Mouse (Mus musculus) kidney, postnatal 36 days (tissue): ENCODE data around the gene Snd1.
A peak's percentile ranks its signal among the peaks of the same experiment; 100 is the strongest.

Experiments used
- DNase-seq, 2 experiments: peaks; one replicate each; pipeline ENCODE4 v3.0.0; 2021 to 2022; ENCODE audit warnings: mixed read lengths in 2 of 2

The Snd1 gene

DNA sequence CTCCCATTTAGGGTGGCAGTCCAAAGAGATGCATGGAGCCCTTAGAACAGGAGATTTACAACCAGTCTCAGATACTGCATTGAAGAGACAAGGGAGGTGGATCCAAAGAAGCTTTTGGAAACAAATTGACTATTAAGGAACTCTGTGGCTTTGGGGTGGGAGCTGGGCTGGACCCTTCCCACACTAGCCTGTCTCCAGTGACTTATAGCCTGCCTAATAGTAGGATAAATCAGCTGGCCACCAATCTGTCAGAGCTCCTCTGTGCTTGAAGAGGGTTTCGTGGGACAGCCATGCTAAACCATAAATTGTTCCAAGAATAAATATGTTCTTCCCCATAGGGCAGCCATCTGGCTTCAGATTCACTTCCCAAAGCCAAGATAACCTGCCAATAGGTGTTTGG lies 400.4 kb downstream of the Snd1 start:
- no peak for DNase-seq

DNA sequence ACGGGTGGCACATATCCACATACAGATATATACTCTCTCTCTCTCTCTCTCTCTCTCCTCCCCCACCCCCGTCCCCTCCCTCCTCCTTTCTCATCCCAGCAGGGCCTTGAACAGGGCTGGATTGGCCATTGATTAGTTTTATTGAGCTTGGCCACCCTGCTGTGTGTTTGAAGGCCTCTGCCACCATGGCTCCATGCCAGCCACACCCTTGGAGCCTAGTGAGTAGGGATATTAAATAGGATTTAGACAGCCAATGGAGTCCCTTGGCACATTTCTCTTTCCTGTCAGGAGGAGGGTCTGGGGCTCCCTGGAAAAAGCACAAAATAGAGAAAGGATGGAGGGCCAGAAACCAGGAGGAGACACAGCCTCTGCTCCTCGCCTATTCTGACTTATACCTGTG lies 401.6 kb downstream of the Snd1 start:
- DNase-seq = no peak

DNA sequence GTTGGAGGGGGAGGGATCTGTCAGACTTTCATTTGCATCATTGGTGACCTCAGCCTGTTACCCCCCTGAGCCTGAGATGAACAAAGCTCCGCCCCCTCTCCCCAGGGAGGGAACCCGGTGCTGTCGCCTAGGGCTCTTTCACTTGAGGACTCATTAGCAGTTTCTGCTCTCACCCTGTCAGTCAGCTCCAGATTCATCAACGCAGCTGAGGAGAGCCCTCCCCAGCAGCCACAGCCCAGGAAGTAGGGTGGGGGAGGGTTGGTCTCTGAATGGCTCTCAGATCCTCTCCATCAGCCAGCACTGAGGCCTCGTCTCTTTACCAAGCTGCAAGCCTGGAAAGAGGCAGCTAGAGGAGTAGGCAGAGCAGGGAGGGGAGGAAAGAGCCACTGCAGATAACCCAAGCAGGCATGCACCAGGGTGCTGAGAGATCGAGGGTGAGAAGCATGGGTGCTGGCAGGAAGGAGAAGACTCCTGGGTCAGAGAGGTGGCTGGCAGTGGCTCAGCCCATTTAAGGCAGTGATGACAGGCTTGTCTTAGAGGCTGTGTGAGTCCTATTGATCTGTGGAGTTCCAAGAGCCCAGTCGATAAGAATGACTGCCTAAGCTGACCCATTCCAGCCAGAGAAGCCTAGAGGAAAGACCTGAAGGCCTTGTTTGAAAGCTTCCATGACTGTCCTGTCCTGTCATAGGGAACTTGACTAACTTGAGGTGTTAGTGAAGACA lies 403.2 kb downstream of the Snd1 start:
- no peak for DNase-seq

DNA sequence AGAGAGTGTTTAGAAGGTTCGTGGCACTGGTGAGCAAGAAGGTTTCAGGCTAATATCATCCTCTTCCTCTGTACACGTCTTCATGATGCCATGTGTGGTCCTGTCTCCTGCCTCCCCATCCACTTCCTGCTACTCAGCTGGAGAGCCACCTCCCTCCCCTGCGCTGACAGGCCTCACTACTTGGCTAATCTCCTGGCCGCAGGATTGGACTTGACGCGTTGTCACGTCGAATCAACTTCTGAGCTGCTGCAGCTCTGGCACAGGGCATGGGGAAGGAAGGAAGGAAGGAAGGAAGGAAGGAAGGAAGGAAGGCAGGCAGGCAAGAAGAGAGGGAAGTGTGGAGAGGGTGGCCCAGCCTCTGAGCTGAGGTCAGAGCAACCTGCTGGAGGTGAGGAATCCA lies 404.4 kb downstream of the Snd1 start:
- DNase-seq = no peak

DNA sequence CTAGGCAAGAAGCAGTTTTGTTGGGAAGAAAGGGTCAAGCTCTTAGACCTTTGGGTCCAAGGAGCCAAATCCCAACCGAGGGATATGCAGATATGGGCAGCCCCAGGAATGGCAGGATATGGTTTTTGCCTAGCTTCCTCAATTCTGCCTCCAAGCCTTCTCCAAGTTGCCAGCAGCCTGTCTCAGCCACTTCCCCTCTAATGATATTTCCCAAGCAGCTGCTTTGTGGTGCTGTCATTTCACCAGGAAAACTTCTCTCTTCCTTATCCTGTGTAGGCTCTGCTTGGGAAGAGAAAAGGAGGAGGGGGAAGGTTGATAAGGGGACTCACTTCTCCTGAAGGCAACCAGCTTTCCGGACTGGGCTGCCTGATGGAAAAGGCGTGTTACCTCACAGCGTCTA lies 406.0 kb downstream of the Snd1 start:
- DNase-seq = peak; percentile 21 to 39

DNA sequence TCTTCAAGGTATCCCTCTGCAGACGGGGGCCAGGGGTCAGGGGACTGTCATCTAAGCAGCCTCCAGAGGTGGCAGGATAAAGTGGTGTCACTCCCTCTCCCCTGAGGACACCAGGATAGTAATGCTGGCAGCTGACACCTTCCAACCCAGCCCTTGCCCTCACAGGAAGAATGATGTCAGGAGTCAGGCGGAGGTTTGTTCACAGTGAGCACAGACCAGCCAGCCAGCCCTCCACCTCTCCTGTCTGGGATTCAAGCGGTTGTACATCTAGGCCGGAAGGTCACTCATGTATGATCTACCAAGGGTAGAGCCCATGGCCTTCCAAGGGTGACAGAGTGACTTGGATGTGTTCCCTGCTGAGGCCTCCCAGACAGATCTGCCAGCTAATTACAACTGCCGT lies 408.6 kb downstream of the Snd1 start:
- DNase-seq = peak; percentile 34 to 63

DNA sequence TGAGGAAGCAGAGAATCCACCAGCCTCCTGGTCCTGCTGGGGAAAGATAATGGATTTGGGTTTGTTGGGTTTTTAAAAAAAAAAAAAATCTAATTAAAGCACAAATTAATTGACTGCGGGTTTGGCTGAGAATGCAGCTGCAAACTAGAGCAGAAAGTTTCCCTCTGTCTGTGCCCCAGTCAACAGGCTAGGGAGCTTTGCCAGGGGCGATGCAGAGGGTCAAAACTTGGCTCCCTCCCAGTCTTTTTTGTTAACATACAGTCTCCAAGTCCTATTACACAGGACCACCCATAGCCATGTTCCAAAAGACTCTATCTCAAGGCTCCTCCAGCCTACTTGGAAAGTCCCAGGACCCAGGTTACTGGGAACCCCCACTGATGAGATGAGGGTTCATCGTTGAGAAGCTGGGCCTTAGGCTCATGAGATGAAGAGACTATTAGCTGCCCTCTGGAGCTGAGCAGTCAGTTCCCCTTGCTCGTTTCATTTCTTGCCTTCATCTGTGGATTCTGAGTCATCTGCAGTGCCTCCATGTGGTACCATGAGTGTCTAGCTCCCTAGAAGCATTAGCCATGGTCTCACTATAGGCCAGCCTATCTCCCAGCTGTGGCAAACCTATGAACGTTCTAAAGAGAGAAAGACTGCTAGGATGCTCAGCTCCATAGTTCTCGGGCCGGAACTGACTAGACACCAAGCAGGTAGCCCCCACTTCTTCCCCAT lies 411.9 kb downstream of the Snd1 start:
- no peak for DNase-seq

DNA sequence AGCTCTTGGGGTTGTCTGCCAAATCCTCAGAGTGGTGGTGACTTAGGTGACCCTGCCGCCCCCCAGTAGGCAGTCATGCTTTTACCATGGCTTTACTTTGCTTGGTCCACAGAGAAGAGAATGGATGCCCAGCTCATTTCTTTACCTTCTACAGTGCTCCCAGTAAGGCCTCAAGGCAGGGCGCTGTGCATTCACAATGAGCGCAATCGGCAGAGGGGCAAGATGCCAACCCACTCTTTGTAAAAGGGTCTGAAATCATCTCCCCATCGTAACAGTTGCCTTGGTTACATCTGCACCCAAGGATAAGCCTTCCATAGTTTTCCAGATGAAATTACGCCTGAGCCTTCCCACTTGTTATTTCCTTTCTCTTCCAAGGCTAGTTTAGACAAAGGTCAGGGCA lies 415.5 kb downstream of the Snd1 start:
- DNase-seq = no peak

DNA sequence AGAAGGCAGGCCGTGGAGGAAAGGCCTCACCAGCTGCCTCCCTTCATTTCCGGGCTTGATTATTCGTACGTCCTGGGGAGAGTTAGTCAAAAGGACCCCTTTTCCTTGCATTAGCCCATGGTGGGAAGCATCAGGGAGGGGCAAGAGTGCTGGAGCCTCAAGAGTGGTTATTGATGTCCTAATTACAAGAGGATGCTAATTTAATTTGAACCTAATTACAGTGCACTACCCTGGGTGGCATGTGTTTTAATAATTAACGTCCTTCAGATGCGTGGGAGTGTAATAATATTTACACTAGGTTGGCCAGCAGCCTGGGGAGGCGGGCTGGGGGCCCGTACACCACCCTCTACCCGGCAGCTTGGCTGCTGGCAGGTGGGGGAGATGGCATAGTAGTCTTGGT lies 416.5 kb downstream of the Snd1 start:
- no peak for DNase-seq

DNA sequence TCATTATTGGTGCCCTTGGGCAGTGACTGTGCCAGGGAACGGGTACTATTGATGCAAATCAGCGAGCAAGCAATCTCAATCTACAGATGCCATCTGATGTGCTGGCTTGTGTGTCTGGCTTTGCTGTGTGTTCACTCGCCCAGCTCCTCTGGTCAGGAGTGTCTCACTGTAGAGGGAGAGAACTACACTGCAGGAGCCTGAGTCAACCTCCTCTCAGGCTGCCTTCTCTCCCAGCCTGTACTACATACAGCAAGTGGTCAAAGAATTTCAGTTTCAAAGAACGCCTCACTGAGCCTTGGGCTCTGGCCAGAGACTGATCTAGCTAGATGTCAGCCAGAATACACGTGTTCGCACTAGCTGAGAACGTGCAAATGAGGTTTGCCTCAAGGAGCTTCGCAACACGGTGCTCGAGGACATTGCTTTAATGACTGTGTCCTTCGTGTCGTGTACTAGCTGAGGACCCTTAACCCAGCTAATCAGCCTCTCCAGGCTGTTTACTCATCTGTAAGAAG lies 420.1 kb downstream of the Snd1 start:
- no peak for DNase-seq

DNA sequence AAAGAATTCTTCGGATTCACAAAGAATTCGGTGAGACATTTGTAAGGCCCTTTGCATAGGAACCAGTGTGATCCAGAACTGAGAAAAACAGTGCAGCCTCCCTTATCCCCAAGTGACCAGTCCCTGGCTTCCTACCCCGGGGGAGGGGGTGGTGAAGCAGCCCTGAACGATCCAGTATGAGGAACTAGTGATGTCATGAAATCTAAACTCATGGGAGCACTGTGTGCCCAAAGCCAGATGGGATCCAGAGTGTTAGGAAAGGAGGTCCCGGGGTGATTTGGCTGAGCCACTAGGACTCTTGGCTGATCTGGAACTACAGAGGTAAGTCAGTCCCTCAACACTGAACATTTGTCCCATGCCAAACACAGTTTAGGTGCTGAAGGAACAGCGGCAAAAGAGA lies 420.8 kb downstream of the Snd1 start:
- no peak for DNase-seq

DNA sequence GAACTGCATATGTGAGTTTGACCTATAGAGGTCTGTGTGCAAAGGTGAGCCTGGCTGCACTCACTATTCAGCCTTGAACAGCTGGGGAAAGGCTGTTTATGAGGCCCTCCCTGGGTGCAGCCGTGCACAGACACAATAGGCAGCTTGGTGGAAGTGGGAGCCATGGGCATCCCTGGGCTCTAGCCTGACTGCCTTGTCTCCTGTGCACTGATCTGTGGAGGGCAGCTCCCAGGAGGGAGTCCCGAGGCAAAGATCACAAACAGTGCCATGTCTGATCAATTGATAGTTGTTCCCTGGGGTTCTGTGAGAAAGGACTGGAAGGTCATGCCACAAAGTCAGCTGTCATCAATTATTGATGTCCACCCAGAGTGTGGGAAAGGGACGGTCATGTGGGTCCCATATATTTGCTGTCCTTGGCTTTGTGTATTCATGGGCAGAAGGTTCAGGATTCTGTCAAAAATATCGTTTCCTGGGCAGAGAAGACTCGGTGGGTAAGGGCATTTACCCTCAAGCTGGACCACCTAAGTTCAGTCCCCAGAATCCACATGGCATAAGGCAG lies 421.9 kb downstream of the Snd1 start:
- DNase-seq = no peak

DNA sequence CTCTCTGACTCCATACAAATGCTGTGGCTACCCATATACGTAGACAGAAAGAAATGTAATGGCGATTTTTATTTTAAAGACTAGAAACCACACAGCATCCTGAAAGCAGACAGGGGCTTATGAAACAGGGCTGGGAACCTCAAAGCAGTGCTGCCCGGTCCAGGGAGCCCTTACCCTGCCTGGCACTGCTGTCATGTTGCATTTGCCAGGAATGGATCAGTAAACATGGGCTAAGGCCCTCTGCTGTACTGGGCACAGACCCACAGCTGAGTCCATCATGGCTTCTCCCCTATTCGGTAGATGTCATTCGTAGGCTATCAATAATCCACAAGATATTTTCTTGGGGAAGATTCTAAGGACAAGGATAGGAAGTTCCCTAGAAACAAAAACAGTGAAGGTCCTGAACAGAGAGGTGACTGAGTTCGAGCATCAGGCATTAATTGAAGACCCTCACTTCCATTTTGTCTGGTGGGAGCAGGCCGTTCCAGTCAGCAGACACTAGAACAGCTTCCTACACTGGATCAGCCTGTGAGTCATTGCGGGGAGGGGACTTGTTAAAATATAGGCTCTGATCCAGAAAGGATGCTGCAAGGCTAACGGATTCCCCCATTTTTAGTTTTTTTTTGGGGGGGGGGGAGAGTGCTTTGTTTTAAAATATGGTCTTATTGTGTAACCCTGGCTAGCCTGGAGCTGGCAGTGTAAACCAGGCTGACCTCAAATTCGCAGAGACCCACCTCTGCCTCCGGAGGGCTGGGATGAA lies 422.6 kb downstream of the Snd1 start:
- DNase-seq = no peak

DNA sequence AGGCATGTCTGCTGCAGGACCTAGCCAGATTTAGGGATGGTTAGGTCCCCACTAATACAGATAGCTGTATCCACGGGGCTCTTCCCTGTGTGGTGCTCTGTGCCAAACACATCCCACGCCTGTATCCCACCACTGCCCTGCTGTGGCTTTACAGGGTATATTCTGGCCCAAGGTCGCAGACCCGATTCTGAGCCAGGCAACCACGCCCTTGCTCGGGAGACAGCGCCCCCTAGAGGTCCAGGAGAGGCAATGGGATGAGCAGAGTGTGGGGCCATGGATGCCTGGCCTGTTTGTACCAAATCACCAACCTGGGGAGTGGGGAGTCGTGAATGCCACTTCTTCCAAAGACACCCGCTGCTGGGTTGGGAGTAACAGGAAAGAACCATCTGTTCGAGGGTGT lies 423.9 kb downstream of the Snd1 start:
- DNase-seq = peak; percentile 14 to 66

DNA sequence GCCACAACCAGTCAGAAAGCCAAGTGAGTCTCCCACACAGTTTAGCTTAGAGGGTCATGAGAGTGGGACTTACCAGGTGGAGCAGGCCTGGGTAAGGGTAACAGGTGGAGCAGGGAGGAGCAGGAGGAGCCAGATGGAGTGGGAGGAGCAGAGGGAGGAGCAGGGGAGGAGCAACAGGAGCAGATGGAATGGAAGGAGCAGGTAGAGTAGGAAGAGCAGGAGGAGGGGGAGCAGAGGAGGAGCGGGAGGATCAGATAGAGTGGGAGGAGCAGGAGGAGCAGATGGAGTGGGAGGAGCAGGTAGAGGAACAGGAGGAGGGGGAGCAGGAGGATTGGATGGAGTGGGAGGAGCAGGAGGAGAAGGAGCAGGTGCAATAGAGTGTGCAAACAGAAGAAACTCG lies 427.6 kb downstream of the Snd1 start:
- DNase-seq = no peak

DNA sequence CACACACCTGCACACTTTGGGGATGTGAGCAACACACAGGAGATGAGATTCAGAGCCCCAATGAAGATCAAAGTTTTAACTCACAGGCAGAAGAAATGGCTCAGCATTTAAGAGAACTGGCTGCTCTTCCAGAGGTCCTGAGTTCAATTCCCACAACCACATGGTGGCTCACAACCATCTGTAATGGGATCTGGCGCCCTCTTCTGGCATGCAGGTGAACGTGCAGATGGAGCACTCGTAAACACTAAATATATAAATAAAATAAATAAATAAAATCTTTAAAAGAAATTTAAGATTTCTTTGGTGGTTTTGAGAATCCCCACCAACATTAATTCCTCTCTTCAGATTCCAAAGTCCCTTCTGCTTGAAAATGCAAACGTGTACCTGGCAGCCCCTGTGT lies 429.5 kb downstream of the Snd1 start:
- peak in 1 of 2 experiments; percentile 16 for DNase-seq

DNA sequence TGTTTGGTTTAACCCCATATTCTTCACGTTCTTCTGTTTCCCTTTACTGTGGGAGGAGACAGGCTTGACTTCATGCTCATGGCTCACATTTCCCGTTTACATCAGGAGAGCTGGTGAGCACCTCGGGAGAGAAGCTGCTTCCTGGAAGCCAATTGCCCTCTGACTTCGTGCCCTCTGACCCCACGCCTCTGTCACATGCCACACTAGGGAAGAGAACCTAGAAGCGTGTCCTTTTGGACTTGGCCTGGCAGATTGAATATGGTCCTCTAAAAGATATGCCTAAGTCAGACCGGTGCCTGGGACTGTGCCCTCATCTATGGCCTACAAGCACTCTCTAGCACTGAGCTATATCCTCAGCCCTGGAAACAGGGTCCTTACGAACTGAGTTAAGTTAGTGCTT lies 430.4 kb downstream of the Snd1 start:
- DNase-seq = peak in 1 of 2 experiments; percentile 10

DNA sequence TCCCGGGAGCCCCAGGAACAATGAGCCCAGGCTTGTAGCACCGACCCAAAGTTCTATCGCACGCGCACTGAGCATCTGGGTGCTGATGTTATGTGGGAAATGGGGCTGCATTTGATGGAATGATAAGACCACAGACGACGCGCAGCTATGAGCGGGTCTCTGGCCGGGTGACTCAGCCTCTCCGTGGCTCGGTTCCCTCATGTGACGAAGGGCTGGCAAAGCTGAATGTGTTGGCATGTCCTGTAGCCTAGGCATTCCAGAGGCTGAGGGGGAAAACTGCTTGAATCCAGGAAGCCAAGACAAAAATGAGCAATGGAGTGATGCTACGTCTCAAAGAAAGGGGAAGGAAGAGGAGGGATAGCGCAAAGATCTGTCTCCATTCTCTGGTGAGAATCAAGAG lies 434.9 kb downstream of the Snd1 start:
- no peak for DNase-seq

DNA sequence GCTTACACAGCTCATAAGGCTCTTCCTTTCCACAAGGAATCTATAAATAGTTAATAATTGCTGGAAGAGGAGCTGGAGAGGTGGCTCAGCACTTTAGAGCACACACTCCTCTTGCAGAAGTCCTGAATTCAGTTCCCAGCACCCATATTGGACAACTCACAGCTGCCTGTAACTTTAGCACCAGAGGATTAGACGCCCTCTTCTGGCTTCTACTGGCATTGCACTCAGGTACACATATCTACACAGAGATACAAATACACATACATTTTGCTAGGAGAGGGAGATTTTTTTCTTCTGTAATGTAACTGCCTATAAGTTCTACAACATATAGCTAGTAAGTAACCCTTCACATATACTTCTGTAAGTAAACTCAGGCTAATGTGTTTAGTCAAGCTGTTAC lies 440.0 kb downstream of the Snd1 start:
- DNase-seq = no peak

DNA sequence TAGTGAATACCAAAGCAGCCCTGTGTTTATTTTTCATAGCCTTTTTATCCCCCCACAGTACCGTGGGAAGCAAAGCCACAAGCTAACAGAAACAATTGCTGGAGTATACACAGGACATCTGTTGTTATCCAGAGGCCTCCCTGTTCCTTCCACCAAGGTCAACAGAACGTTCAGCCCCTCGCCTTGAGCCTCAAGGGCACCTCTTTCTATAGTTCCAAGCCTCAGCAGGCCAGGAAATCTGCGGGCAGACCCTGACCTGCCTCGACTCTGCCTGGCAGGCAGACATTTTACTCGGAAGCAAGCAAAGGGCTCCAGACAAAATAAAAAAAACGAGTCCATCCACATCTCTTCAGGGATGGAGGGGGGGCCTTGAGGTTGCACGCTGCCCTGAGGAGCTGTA lies 441.7 kb downstream of the Snd1 start:
- no peak for DNase-seq

DNA sequence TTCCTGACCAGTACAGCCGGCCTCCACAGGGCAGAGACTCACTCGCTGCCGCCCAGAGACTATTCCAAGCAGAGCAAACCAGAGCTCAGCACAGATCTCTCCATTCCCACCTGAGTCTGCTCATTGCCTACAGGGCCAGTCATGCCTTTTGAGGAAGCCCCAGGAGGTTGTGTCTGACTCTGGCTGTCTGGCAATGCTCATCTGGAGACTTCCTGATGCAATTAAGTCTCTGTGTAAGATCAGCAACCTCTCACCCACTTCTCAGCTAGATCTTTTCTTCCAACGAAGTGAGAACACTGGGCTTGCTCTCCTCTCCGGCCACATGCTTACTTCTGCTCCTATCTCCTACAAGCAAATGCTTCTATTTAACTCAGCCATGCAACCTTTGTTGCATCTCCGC lies 444.4 kb downstream of the Snd1 start:
- no peak for DNase-seq

DNA sequence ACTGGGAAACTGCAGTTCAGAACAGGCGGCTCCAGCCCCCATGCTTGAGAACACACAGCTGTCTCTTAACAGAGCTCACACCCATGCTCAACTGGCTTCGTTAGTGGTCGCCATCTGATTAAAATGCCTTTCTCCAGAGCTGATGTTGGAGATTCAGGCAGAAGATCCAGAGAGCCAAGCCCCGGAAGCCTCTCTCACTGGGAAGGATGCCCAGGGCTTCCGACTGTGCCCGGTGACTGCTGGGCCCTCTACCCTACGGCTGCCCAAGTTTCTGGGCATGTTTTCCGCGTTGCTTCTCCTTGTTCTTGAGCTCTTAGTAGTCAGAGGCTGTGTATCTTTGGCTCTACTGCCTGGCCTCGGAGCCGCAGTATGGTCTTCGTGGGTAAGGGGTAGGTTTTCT lies 447.4 kb downstream of the Snd1 start:
- DNase-seq = no peak

DNA sequence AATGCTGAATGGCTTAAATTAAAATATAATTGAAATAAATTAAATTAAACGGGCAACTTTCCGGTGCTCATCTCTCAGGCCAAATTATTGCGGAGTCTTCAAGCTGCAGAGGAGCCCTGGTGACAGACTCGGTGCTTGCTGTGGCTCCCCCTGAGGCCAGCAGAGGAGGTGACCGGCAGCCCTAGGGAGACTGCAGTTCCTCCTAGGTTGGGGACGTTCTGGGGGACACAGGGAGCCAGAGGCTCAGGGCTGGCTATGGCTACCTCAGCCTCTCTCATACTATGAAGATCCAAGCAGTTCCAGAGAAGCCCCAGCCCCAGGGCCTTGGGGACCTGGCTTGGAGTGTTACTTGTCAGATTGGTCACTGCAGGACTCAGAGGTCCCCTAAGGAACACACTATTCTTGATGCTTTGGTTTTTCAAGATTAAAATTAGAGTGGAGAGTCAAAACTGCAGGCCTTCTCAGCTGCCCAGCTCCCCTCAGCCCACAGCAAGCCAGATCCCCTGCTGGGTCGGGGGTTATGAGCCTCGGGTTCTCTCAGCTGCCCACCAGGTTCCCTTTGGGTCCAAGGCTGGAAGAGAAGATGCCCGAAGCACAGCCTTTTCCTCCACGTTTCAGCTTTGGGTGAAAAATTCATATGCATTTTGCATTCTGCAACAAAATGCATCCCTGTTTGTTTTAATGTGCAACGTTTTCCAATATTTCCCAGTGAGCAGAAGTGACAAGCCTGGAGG lies 448.3 kb downstream of the Snd1 start:
- DNase-seq = no peak
